Mouse (Mus musculus): ENCODE measurements around the gene Slc35f3.
A peak's percentile ranks its signal among the peaks of the same experiment; 100 is the strongest.
"Not testable (repeated sequence)": the region's sequence is repeated elsewhere in the genome, so short reads cannot be mapped to it uniquely, and the experiment has no call there.

The Slc35f3 gene

DNA sequence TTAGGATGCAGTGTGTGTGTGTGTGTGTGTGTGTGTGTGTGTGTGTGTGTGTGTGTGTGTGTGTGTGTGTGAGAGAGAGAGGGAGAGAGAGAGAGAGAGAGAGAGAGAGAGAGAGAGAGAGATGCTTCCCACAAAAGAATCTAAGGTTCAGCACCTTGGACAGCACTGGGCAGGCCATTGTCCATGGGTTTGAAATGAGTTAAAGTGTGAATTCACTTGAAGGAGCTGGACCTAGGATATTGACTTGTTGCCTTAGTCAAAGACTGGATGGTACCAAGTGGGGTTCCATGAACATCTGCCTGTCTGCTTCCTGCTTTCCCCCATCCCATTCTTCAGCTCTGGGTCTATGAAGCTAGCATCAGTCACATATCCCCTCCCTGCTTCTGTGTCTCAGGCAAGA lies 106.2 kb downstream of the Slc35f3 start:
- DNase-seq (ENCODE audit: low read depth, low spot score): not testable (repeated sequence)

DNA sequence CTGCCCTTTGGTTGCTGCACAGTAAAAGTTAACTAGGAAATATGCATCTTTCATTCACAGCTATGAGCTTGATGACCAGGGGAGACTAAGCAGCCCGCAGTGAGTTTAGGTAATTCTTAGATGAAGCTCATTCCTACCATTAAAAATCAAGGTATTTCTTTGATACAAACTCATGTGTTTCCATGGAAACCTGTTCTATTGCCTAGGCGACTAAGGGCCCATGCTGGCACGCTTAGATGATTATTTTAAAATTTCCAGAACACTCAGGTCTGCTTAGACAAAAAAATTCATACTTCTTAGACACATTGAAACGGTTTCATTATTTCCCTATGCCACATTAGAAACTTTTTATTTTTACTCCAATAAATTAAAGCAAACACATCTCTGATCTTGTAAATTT lies 106.7 kb downstream of the Slc35f3 start:
- no peak for DNase-seq (ENCODE audit: low read depth, low spot score)

DNA sequence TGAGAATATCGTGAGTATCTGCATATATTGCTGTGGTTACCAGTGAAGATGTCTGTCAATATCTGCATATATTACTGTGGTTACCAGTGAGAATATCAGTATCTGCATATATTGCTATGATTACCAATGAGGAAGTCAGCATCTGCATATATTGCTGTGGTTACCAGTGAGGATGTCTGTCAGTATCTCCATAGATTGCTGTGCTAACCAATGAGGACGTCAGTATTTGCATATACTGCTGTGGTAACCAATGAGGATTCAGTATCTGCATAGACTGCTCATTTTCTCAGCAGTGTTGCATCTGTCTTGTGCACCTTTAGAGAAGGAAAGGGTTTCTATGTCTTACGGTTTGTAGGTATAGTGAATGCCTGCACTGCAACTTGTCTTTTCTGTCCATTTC lies 122.5 kb downstream of the Slc35f3 start:
- DNase-seq (ENCODE audit: low read depth, low spot score): no peak

DNA sequence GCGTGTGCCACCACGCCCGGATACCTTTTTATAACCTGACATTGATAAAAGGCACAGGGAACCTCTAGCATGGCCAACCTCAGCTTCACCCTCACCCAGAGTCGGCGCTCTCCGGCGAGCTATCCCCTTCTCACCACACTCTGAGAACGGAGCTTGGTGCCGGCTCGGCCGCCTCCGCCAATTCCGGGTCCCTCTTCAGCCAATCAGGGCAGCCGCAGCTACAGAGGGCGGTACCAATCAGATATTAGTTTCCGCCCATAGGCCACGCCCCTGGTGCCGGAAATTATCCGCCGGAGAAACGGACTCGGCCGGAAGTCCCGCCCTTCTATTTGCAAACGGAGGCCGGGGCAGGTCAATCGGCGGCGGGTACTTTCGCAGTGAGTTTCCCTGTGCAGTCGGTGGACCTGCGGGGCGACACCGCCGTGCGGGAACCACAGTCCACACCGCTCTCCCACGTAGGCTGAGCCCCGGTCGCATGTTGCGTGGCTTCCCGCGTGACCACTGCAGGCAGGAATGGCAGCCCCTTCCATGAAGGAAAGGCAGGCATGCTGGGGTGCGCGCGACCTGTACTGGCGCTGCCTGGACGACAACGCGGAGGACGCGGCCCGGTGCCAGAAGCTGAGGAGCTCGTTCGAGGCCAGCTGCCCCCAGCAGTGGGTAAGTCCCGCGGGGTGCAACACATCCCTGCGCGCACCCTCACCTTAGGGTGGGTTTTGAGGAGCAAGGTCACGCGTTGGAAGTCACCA lies 124.0 kb downstream of the Slc35f3 start, which contains the start of gene Coa6:
TSS of gene Coa6 (plus strand) at position 342 of the 746 bp plus-strand sequence.
- peak; percentile 94 for DNase-seq (ENCODE audit: low read depth, low spot score)

DNA sequence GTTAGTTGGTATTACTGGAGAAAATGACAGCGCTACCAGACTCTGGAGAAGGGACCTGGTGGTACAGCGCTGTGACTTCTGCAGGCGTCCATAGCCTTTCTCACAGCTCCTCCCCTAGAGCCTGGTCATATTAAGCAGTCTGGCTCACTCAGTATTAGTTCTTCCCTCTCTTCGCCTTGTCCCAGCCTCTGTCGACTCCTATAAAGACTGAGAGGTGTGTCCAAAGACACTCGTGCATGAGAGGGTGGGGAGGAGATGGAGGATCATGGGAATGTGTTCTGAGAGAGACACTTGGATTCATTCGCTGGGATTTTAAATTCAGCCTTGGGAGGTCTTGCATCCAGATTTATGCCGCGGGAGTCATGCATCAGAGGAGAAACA lies 124.6 kb downstream of the Slc35f3 start:
- peak; percentile 9 for DNase-seq (ENCODE audit: low read depth, low spot score)

DNA sequence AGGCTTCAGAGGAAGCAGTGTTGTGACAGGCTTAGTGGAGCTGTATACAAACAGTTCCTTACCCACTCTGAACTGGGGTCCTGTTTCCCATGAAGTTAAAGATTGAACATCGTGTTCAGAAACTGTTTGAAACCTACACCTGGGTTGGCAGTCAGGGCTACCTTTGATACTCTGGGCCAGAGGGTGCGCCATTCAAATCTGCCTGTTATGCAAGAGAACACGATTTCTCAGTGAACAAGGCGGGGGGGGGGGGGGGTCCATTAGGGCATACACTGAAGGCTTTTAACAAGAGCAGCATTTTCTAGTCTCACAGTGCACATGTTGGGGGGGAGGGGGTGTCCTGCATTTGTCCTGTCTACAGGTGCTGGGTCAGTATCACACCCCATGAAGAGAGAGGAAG lies 125.8 kb downstream of the Slc35f3 start:
- no peak for DNase-seq (ENCODE audit: low read depth, low spot score)

DNA sequence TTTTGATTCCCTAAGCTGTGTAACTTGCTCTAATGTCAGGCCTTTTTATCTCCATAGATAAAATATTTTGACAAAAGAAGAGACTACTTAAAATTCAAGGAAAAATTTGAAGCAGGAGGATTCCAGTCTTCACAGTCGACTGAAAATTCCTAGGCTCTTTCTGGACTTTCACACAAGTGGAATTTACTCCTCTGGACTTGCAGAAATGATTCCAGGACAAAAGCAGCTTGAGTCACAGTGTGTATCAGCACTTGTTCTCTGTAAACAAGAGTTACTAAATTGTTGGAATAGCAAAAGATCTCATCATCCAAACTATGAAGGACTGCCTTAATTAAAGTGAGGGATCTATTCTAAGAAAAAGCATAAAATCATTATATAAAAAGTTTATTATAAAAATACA lies 126.6 kb downstream of the Slc35f3 start:
- no peak for DNase-seq (ENCODE audit: low read depth, low spot score)

DNA sequence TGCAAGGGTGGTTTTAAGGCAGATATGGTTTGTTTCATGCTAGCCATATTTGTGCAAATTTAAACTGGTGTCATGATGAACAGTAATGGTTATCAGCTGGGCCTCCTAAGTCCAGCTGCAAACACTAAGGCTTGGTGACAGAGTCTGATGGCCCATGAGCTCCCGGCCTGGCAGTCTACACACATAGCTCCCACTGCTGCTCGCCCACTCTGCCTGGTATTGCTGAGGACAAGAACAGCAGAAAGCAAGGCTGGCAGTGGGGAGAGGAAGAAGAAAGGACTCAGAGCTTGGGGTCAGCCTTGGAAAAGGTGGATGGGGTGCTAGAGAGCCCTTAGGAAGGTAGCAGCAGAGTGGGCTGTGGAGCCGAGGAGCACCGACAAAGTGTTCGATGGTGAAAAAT lies 131.3 kb downstream of the Slc35f3 start:
- DNase-seq (ENCODE audit: low read depth, low spot score): no peak

DNA sequence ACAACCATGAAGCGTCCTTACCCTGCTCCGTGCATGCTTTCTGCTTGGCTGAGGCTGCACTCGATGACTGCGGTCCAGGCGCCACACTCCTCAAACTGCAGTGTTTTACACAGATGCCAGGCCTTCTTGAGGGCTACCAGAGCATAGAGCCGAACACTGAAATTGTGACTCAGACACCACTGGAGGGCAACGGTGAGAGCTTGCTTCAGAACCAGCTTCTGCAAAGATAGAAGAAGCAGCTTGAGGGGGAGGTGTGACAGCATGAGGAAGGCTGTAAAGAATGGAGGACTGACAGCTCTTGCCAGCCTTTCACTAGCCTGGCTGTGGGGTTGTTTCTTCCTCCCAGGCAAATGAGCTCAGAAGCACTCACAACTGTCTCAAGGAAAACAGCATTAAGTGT lies 135.5 kb downstream of the Slc35f3 start:
- no peak for DNase-seq (ENCODE audit: low read depth, low spot score)

DNA sequence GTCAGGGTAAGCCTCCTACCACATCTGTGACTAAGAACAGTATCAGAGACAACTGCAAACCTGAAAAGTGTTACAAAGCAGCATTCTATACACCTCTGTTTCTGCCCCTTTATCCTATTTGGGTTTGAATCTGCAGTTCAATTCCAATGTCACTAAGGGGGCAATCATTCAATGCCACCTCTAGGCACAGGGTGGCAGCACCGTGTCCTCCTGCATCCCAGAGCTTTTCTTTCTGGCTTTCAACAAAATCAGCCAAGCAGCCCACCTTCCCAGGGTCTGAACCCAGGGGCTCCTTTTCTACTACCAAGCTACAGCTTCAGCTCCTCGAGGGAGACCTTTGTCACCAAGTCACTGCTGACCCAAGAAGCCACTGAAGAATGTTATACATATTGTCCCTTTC lies 140.6 kb downstream of the Slc35f3 start:
- no peak for DNase-seq (ENCODE audit: low read depth, low spot score)

Data from retina, adult 2 months (tissue).